Mouse (Mus musculus): Measurements from ENCODE around the gene Mlf2.

- TF ChIP-seq CTCF (conservative IDR thresholded peaks at IDR 0.05; ENCODE audit: low read length) (peak; percentile 15; the same call in 1 of the 2 replicates), NANOG (IDR thresholded peaks at IDR 0.05; ENCODE audit: borderline replicate concordance, low read length) (no peak), POU5F1 (IDR thresholded peaks at IDR 0.05; ENCODE audit: borderline replicate concordance, low read length) (no peak)
Measured at GRCm38 (mm10) chr6:124904161-124904981, 26.8 kb upstream of the Mlf2 start.

Data from E14TG2a.4 (cell line).